Mouse (Mus musculus): ENCODE data around the gene Btbd35f9. TPM values are rescaled to one million over a fixed set of nuclear protein-coding genes. Genes with fewer than 3 reads are reported as not detected.
"Not testable (repeated sequence)": the region's sequence is repeated elsewhere in the genome, so short reads cannot be mapped to it uniquely, and the experiment has no call there.

The Btbd35f9 gene
- not detected in 2 replicates for polyA plus RNA-seq (2012; rRNA removed)

DNA sequence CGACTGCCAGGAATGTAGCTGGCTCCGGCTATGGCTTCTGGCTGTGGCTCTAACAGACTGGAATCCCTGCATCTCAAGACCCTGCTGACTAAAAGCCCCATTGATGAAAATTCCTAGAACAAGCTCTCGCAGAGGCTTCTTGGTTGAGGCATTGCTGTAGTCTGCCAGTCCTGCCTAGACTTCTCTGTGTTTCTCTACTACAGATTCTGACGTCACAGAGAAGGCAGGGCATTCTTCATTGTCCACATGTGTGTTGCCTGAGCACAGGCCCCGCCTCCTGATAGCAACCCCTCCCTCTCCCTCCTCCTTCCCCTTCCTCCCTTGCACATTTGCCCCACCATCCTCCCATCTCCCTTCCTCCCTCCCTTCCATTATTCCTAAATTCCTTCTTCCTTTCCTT, at the start of gene Btbd35f9:
Gene Btbd35f9 (minus strand): TSS at position 101 of the 400 bp plus-strand sequence.
- no CpG with 5 or more reads among the region's 5 CpGs for WGBS
- DNase-seq; H3K4me1 ChIP-seq (ENCODE audit: control insufficient read depth, insufficient read depth, low read length); H3K4me3 ChIP-seq (replicated peaks; ENCODE audit: extremely low read depth, low read depth, low read length): not testable (repeated sequence)

Other genes with a start within 250 kb of the Btbd35f9 start
- gene Btbd35f6, start 205.0 kb downstream of the Btbd35f9 start, polyA plus RNA-seq (2012; rRNA removed): not detected in 2 replicates
- gene Gm21870, start 174.7 kb downstream of the Btbd35f9 start, polyA plus RNA-seq (2012; rRNA removed): not detected in 2 replicates
- not detected in 2 replicates for gene Spin2g, start 77.2 kb upstream of the Btbd35f9 start, polyA plus RNA-seq (2012; rRNA removed)